Mouse (Mus musculus) common myeloid progenitor, adult 5-6 weeks (primary cell): ENCODE measurements at regions not wholly inside any gene's neighbourhood (a gene's known extent, or its start where the extent isn't known, plus 50 kb on each side); places are given as distances from the start of the nearest gene placed in this dataset.
A peak's percentile ranks its signal among the peaks of the same experiment; 100 is the strongest.

ENCODE experiments used
- ATAC-seq: replicated peaks from 2 replicates; pipeline ENCODE4 v1.8.0; 2016; ENCODE audit warnings: low read depth, mild to moderate bottlenecking, moderate TSS enrichment, inconsistent platforms; ENCODE audit not compliant: poor library complexity, severe bottlenecking

GRCm38 (mm10) chr6:130954164-130954563 is 293.0 kb downstream of the Klra2 start:
- ATAC-seq, result peak; percentile 60

DNA sequence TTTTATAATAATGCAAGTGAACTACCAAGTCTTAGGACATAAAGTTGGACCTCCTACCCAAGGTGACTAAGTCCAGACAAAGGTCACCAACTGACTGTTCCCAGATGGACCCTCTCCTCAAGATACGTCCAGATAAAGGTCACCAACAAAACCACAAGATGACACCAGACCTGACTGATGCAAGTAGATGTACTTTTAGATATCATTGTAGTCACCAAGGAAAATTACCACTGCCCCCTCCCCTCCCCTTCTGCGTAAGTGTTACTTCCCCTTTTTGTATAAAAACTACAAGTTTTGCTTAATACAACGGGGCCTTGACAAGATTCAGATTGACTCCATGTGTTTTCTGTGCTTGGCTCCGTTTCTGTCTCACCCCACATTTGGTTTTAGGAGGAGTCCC is 310.4 kb downstream of the Klra2 start:
- ATAC-seq, result peak; percentile 87
